Mouse (Mus musculus) forebrain, postnatal 0 days (tissue): Measurements from ENCODE around the gene Agpat2. TPM values are rescaled to one million over a fixed set of nuclear protein-coding genes. Genes with fewer than 3 reads are reported as not detected.
A peak's percentile ranks its signal among the peaks of the same experiment; 100 is the strongest.

Source experiments
- ATAC-seq: fragments of 200-750 bp; cut with Nextera tagmentation; 2 replicates; pipeline ENCODE4 v1.8.0; 2017; ENCODE audit warnings: mild to moderate bottlenecking, moderate library complexity
- DNase-seq: peaks from one replicate; pipeline ENCODE4 v3.0.0-alpha.2; 2015
- H3K27ac ChIP-seq: fragments of 300-500 bp; sonication (generic); 2 replicates; pipeline ENCODE4 v1.5.1; 2014; ENCODE audit warnings: low read depth, mild to moderate bottlenecking, antibody characterized with exemption, low read length, moderate library complexity, mixed read lengths
- H3K27me3 ChIP-seq: fragments of 300-500 bp; sonication (generic); 2 replicates; pipeline ENCODE4 v1.6.1; 2014; ENCODE audit warnings: mild to moderate bottlenecking, low read length, mixed read lengths; ENCODE audit not compliant: insufficient read depth
- H3K36me3 ChIP-seq: fragments of 300-500 bp; sonication (generic); 2 replicates; pipeline ENCODE4 v1.6.1; 2014; ENCODE audit warnings: mild to moderate bottlenecking, moderate library complexity; ENCODE audit not compliant: insufficient read depth
- H3K4me1 ChIP-seq: fragments of 300-500 bp; sonication (generic); 2 replicates; pipeline ENCODE4 v1.6.1; 2014; ENCODE audit warnings: antibody characterized with exemption; ENCODE audit not compliant: insufficient read depth
- H3K4me2 ChIP-seq: fragments of 300-500 bp; sonication (generic); 2 replicates; pipeline ENCODE4 v1.6.1; 2014; ENCODE audit warnings: low read depth, mild to moderate bottlenecking, moderate library complexity
- H3K4me3 ChIP-seq: fragments of 300-500 bp; sonication (generic); 2 replicates; pipeline ENCODE4 v1.5.1; 2014; ENCODE audit warnings: low read depth, low read length, mixed read lengths
- H3K9ac ChIP-seq: fragments of 300-500 bp; sonication (generic); 2 replicates; pipeline ENCODE4 v1.6.1; 2014; ENCODE audit warnings: mild to moderate bottlenecking
- H3K9me3 ChIP-seq: fragments of 300-500 bp; sonication (generic); 2 replicates; pipeline ENCODE4 v1.6.1; 2016; ENCODE audit warnings: low read length
- CTCF ChIP-seq: sonication (generic); IDR thresholded peaks from 2 replicates; pipeline ENCODE4 v1.5.1; 2016; ENCODE audit warnings: antibody characterized with exemption, control low read depth, low read depth
- WGBS: fragments of 180-500 bp; shearing (Covaris S2); extraction: QIAGEN DNeasy Blood & Tissue Kit; methylation state at CpG from one replicate; pipeline ENCODE4 v1.1.7; 2014; 5-methylcytosine and 5-hydroxymethylcytosine counted together
- polyA plus RNA-seq: library from polyadenylated mRNA; unstranded; fragments of >200 nt; fragmentation: Nextera tagmentation; extraction: Ambion mirVana; gene quantifications from 2 replicates; pipeline ENCODE4 v1.2.1, GENCODE M21; 2015
- total RNA-seq: library from RNA; depleted of rRNA; stranded (reverse); fragments of >200 nt; gene quantifications from 2 replicates; pipeline ENCODE4 v1.2.3, GENCODE M21; 2014

The Agpat2 gene
- total and polyA plus RNA-seq, 2 experiments from 2014 or later, result 6.2 to 10.0 TPM

DNA sequence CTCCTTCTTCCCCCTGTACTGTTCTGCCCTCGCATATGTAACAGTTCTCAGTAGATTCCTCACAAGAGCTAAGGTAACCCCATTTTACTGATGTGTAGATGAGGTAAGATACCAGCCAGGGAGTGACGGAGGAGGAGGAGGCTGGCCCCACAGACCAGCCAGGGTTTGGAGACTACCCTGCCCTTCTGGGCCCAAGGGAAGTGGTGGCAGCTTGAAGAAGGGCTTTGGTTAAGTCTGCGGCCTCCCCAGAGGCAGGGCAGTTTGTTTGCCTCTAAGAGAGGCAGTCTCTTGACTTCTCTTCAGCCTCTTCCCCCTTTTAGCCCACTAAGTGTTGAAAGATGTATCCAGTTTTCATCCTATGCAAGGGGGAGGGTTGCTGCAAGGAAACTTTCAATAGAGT is 2.4 kb upstream of the Agpat2 start:
- no peak for TF ChIP-seq CTCF
- H3K27me3 ChIP-seq, result peaks cover 14% of the 10 kb centered on the region; the same call in 1 of the 2 replicates
- ATAC-seq (no peak), DNase-seq (no peak)
- H3K27ac ChIP-seq, result no peak overlapping the region
- no peak overlapping the region for H3K4me2 ChIP-seq
- H3K36me3 ChIP-seq, result no peaks in the 10 kb centered on the region
- no peak overlapping the region for H3K4me3 ChIP-seq
- no peak overlapping the region for H3K9ac ChIP-seq
- 78% methylated on average over 3 of the region's 3 CpGs for whole genome bisulfite sequencing
- no peaks in the 10 kb centered on the region for H3K4me1 ChIP-seq
- no peaks in the 10 kb centered on the region for H3K9me3 ChIP-seq

DNA sequence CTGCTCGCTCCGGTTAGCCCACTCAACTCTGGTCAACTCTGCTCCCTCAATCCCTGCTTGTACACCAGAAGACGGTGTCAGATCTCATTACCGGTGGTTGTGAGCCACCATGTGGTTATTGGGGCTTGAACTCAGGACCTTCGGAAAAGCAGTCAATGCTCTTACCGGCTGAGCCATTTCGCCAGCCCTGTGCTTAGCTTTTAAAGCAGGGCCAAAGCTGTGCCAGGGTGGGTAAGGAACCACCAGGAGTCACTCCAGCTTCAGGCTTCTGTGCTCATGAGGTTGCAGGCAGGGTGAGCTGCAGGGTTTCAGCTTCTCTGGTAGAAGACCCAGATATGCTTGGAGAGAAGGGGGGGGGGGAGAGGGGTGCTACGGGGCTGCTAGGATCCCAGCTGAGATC is 1.1 kb upstream of the Agpat2 start:
- H3K4me3 ChIP-seq, result no peak overlapping the region
- H3K9ac ChIP-seq, result no peak overlapping the region
- no peaks in the 10 kb centered on the region for H3K4me1 ChIP-seq
- H3K27me3 ChIP-seq, result peaks cover 14% of the 10 kb centered on the region; the same call in 1 of the 2 replicates
- DNase-seq (no peak), ATAC-seq (no peak)
- H3K4me2 ChIP-seq, result no peak overlapping the region
- no peaks in the 10 kb centered on the region for H3K36me3 ChIP-seq
- H3K27ac ChIP-seq, result no peak overlapping the region
- WGBS, result 87% methylated on average over 8 of the region's 8 CpGs
- H3K9me3 ChIP-seq, result no peaks in the 10 kb centered on the region
- no peak for TF ChIP-seq CTCF

DNA sequence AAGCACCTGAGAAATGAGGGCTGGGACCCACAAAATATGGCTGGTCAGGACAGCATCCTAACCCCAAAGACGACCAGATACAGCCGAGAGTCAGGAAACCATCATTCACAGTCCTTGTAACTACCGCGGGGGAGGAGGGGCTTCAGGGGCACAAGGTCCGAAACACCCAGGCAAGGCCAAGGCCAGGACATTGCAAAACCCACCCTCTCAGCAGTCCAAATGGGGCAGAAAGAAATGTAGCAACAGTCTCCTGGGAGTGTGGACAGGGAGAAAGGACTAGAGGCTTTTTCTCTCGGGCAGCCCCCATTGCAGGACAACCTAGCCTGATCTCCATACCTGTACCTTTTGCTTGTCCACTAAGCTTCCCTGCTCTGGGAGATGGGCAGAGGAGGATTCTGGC is 1.1 kb downstream of the Agpat2 start:
- H3K4me3 ChIP-seq, result peak overlapping the region; percentile 56
- H3K4me1 ChIP-seq, result no peaks in the 10 kb centered on the region
- DNase-seq (no peak), ATAC-seq (no peak)
- peak overlapping the region; percentile 83 for H3K4me2 ChIP-seq
- 31% methylated on average over 6 of the region's 6 CpGs for WGBS
- peaks cover 14% of the 10 kb centered on the region; the same call in 1 of the 2 replicates for H3K27me3 ChIP-seq
- H3K27ac ChIP-seq, result no peak overlapping the region
- no peaks in the 10 kb centered on the region for H3K9me3 ChIP-seq
- H3K36me3 ChIP-seq, result no peaks in the 10 kb centered on the region
- peak overlapping the region; percentile 54 for H3K9ac ChIP-seq
- no peak for TF ChIP-seq CTCF

DNA sequence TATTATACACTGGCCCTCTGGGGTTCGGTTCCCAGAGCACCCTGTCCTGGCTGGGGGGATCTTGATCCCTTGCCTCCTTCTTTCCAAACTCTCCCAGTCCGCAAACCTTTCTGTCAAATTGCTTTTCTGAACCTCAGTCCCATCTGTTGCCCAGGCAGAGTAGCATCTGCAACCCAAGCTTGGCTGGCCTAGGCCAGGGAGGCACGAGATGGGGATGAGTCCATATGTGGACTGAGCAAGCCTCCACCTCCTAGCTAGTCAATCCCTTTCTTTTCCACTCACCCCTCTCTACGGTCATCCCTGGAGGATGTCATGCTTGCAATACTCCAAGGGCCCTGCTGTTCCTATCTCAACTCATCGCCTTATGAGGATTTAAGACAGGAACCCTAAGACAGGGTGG is 1.6 kb downstream of the Agpat2 start:
- TF ChIP-seq CTCF, result no peak
- WGBS, result 87% methylated on average over 5 of the region's 5 CpGs
- Histone ChIP-seq H3K27ac (no peak overlapping the region), H3K36me3 (no peaks in the 10 kb centered on the region), H3K9me3 (no peaks in the 10 kb centered on the region), H3K27me3 (peaks cover 14% of the 10 kb centered on the region; the same call in 1 of the 2 replicates), H3K4me1 (no peaks in the 10 kb centered on the region), H3K4me2 (no peak overlapping the region), H3K9ac (no peak overlapping the region), H3K4me3 (no peak overlapping the region)
- ATAC-seq (no peak), DNase-seq (no peak)

DNA sequence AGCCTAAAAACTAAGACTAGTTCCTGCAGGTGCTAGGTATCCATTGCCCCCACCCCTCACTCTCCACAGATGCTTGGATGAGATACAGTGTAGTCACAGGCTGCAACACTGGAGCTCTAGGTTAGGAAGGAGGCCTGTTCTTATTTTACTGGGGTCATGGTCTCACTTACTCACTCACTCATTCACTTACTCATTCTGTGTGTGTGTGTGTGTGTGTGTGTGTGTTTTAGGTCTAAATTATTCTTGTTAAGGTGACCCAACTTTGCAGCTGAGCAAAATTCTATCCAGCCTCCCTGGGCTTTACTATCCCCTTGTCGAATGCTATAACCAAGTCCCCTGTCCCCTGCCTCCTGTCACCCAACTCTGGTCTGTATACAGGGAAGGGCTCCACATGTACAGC is 2.6 kb downstream of the Agpat2 start:
- DNase-seq (no peak), ATAC-seq (no peak)
- WGBS, result 97% methylated on average over 1 of the region's 1 CpGs
- H3K36me3 ChIP-seq, result no peaks in the 10 kb centered on the region
- H3K4me2 ChIP-seq, result no peak overlapping the region
- H3K9ac ChIP-seq, result no peak overlapping the region
- H3K4me1 ChIP-seq, result no peaks in the 10 kb centered on the region
- no peak overlapping the region for H3K27ac ChIP-seq
- no peak overlapping the region for H3K4me3 ChIP-seq
- H3K27me3 ChIP-seq, result peaks cover 14% of the 10 kb centered on the region; the same call in 1 of the 2 replicates
- H3K9me3 ChIP-seq, result no peaks in the 10 kb centered on the region
- TF ChIP-seq CTCF, result no peak

DNA sequence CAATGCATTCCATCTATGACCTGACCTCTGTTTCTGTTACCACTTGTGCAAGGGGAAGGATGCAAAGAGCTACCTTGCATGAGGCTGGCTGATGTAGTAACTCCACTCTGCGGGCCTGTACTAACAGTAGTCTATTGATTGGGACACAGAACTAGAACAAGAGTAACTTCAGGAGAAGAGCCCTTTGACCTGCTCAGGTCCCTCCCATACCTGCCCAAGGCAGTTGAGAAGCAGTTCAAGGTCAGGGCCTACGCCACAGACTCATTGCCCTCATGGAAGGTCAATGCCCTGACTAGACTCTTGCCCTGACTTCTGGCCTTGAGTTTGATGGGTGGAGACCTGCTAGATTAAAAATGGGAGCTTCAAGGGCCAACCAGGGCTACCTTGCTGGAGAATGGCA is 3.6 kb downstream of the Agpat2 start:
- H3K36me3 ChIP-seq, result no peaks in the 10 kb centered on the region
- no peak overlapping the region for H3K27ac ChIP-seq
- no peaks in the 10 kb centered on the region for H3K4me1 ChIP-seq
- H3K9me3 ChIP-seq, result no peaks in the 10 kb centered on the region
- WGBS, result 95% methylated on average over 2 of the region's 2 CpGs
- H3K9ac ChIP-seq, result no peak overlapping the region
- no peak for TF ChIP-seq CTCF
- peaks cover 14% of the 10 kb centered on the region; the same call in 1 of the 2 replicates for H3K27me3 ChIP-seq
- no peak overlapping the region for H3K4me3 ChIP-seq
- H3K4me2 ChIP-seq, result no peak overlapping the region
- no peak for DNase-seq
- no peak for ATAC-seq

DNA sequence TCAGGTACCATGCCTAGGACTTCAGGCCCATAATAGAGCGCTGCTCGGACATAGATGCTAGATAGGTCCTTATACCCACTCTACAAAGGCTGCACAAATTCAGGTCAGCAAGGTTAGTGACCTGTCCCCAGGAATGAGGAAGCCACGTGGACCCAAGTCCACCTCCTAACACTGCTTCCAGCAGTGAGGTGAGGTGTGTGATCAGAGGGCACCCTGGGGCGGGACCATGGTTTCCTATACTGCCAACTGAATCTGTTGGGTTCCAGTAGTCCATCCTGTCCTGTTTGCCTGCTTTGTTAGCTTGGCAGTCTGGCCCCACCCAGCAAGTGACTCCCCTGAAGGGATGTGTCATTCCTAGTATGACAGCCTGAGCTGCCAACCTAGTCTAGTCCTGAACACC is 4.3 kb downstream of the Agpat2 start:
- DNase-seq, result no peak
- TF ChIP-seq CTCF, result no peak
- WGBS, result 86% methylated on average over 4 of the region's 4 CpGs
- Histone ChIP-seq H3K36me3 (no peaks in the 10 kb centered on the region), H3K9me3 (no peaks in the 10 kb centered on the region), H3K4me2 (no peak overlapping the region), H3K4me3 (no peak overlapping the region), H3K27me3 (peaks cover 14% of the 10 kb centered on the region; the same call in 1 of the 2 replicates), H3K4me1 (no peaks in the 10 kb centered on the region), H3K9ac (no peak overlapping the region), H3K27ac (no peak overlapping the region)
- no peak for ATAC-seq

DNA sequence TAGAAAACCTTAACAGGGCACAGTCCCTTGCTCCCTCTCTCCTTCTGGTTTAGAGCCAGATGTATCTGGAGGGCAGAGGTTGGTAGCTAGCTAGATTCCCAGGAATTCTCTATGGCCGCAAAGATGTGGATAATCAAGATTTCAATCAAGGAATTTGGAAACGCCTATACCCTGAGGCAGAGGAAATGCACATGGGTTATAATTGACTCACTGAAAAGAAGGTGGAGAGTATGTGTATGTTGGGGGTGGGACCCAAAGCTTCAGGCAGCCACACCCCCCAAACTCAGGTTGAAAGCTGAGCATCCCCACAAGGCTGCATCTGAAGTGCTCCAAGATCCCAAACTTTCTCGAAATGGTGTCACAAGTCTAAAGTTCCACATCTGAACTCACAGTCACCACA is 5.8 kb downstream of the Agpat2 start:
- 88% methylated on average over 3 of the region's 3 CpGs for WGBS
- Histone ChIP-seq H3K27ac (no peak overlapping the region), H3K4me2 (no peak overlapping the region), H3K9ac (no peak overlapping the region), H3K36me3 (no peaks in the 10 kb centered on the region), H3K9me3 (no peaks in the 10 kb centered on the region), H3K4me1 (no peaks in the 10 kb centered on the region), H3K27me3 (peaks cover 7% of the 10 kb centered on the region; the same call in 1 of the 2 replicates), H3K4me3 (no peak overlapping the region)
- DNase-seq (no peak), ATAC-seq (no peak)
- no peak for TF ChIP-seq CTCF
